Mouse (Mus musculus) embryonic facial prominence, embryonic 13.5 days (tissue): ENCODE measurements around the gene Gabrr1. TPM values are rescaled to one million over a fixed set of nuclear protein-coding genes. Genes with fewer than 3 reads are reported as not detected.

Experiments
- ATAC-seq: fragments of 200-750 bp; cut with Nextera tagmentation; 2 replicates; pipeline ENCODE4 v1.8.0; 2017; ENCODE audit warnings: low read depth; ENCODE audit not compliant: insufficient number of reproducible peaks, insufficient read depth, low FRiP score, low TSS enrichment
- H3K27ac ChIP-seq: fragments of 300-500 bp; sonication (generic); 2 replicates; pipeline ENCODE4 v1.5.1; 2015; ENCODE audit warnings: moderate library complexity, mild to moderate bottlenecking, inconsistent platforms
- H3K27me3 ChIP-seq: fragments of 300-500 bp; sonication (generic); 2 replicates; pipeline ENCODE4 v1.6.1; 2015; ENCODE audit warnings: mild to moderate bottlenecking, inconsistent platforms
- H3K36me3 ChIP-seq: fragments of 300-500 bp; sonication (generic); 2 replicates; pipeline ENCODE4 v1.6.1; 2015; ENCODE audit warnings: mild to moderate bottlenecking, inconsistent platforms
- H3K4me1 ChIP-seq: fragments of 300-500 bp; sonication (generic); 2 replicates; pipeline ENCODE4 v1.6.1; 2015; ENCODE audit warnings: inconsistent platforms
- H3K4me2 ChIP-seq: fragments of 300-500 bp; sonication (generic); 2 replicates; pipeline ENCODE4 v1.6.1; 2015; ENCODE audit warnings: moderate library complexity, mild to moderate bottlenecking, inconsistent platforms
- H3K4me3 ChIP-seq: fragments of 300-500 bp; sonication (generic); 2 replicates; pipeline ENCODE4 v1.5.1; 2015; ENCODE audit warnings: mild to moderate bottlenecking, inconsistent platforms
- H3K9ac ChIP-seq: fragments of 300-500 bp; sonication (generic); 2 replicates; pipeline ENCODE4 v1.6.1; 2015; ENCODE audit warnings: mild to moderate bottlenecking, inconsistent platforms
- H3K9me3 ChIP-seq: fragments of 300-500 bp; sonication (generic); 2 replicates; pipeline ENCODE4 v1.6.1; 2016; ENCODE audit warnings: inconsistent platforms
- WGBS: fragments of 180-500 bp; shearing (Covaris S2); methylation state at CpG from one replicate; pipeline ENCODE4 v1.1.7; 2015; ENCODE audit warnings: mixed read lengths; 5-methylcytosine and 5-hydroxymethylcytosine counted together
- polyA plus RNA-seq: library from polyadenylated mRNA; unstranded; fragments of >200 nt; fragmentation: Nextera tagmentation; extraction: Ambion mirVana; gene quantifications from 2 replicates; pipeline ENCODE4 v1.2.1, GENCODE M21; 2015

Gene Gabrr1
- polyA plus RNA-seq, 1 experiment from 2014 or later: not detected

GRCm38 (mm10) chr4:33149150-33149549 lies 16.8 kb downstream of the Gabrr1 start:
- Histone ChIP-seq H3K4me3 (no peak overlapping the region), H3K9ac (peak overlapping the region; percentile 16; the same call in 1 of the 2 replicates), H3K36me3 (no peaks in the 10 kb centered on the region), H3K4me1 (no peaks in the 10 kb centered on the region), H3K27ac (no peak overlapping the region), H3K4me2 (no peak overlapping the region), H3K27me3 (peaks cover 18% of the 10 kb centered on the region), H3K9me3 (no peaks in the 10 kb centered on the region)
- 43% methylated on average over 7 of the region's 7 CpGs for WGBS
- no peak for ATAC-seq

DNA sequence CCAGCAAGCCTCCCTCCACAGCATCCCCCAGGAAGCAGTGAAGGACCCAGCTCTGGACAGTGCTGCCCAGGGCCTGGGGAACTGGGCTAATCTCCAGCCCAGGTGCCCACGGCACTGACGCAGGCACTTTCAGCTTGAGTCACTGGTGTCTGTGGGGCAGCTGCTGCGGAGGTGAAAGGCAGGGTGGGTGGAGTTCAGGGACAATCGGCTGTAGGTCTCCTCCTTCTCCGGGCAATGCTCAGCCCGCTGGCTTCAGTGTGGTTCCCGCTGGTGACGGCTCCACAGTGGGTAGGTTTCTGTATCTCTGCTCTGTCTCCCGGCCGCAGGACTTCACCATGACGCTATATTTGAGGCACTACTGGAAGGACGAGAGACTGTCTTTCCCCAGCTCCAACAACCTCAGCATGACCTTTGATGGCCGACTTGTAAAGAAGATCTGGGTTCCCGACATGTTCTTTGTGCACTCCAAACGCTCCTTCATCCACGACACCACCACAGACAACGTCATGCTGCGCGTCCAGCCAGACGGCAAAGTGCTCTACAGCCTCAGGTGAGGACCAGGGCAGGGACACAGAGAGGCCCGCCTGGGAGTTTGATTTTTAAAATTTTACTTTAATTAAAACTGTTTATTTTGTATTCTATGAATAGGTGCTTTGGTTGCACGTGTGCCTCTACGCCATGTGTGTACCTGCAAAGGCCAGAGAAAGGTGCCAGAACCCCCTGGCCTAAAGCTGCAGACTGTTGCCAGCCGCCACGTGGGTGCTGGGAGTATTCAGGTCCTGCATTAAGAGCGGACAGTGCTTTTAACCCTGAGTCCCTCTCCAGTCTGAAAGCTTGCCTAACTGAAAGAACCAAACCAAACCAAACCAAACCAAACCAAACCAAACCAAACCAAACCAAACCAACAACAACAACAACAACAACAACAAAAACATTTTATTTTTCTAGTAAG lies 20.0 kb downstream of the Gabrr1 start:
- Histone ChIP-seq H3K36me3 (no peaks in the 10 kb centered on the region), H3K4me3 (no peak overlapping the region), H3K9ac (no peak overlapping the region), H3K9me3 (no peaks in the 10 kb centered on the region), H3K27me3 (peaks cover 2% of the 10 kb centered on the region; the same call in 1 of the 2 replicates), H3K4me1 (no peaks in the 10 kb centered on the region), H3K4me2 (no peak overlapping the region), H3K27ac (no peak overlapping the region)
- ATAC-seq: no peak
- WGBS: 87% methylated on average over 26 of the region's 26 CpGs

DNA sequence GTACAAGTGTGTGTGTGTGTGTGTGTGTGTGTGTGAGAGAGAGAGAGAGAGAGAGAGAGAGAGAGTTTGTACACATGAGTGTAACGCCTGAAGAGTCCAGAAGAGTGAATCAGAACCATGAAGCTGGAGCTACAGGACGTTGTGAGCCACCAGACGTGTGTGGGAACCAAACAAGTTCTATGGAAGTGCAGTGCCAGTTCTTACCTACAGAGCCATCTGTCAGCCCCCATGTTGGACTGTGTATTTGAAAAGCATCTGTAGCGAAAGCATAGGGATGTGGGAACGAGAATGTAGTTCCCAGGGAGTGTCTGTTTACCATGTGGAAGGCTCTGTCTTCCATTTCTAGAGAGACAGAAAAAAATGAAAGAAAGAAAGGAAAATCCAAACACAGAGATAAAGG lies 51.2 kb downstream of the Gabrr1 start:
- no peaks in the 10 kb centered on the region for H3K27me3 ChIP-seq
- H3K27ac ChIP-seq: no peak overlapping the region
- H3K4me1 ChIP-seq: peaks cover 5% of the 10 kb centered on the region
- H3K36me3 ChIP-seq: no peaks in the 10 kb centered on the region
- H3K9ac ChIP-seq: no peak overlapping the region
- H3K4me2 ChIP-seq: no peak overlapping the region
- 78% methylated on average over 5 of the region's 5 CpGs for WGBS
- no peak for ATAC-seq
- no peak overlapping the region for H3K4me3 ChIP-seq
- H3K9me3 ChIP-seq: no peaks in the 10 kb centered on the region

DNA sequence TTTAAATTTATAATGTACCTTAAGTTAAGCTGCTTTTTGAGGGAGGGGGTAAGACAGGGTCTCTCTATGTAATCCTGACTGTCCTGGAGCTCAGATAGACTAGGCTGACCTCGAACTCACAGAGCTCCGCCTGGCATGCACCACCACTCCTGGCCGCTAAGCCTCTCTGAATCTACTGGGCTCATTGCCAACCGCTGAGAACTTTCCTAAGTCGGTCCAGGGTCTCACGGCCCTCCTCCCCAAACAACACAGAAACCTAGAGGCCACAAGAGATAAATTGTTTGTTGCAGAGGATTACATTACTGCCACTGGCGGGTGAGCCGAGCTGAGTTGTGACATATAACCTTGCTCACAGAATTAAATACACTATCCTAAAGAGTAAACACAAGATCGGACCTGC lies 55.8 kb downstream of the Gabrr1 start:
- H3K27me3 ChIP-seq: no peaks in the 10 kb centered on the region
- H3K4me1 ChIP-seq: peaks cover 8% of the 10 kb centered on the region
- no peaks in the 10 kb centered on the region for H3K36me3 ChIP-seq
- no peaks in the 10 kb centered on the region for H3K9me3 ChIP-seq
- peak overlapping the region; percentile 68 for H3K4me3 ChIP-seq
- no peak overlapping the region for H3K27ac ChIP-seq
- no peak overlapping the region for H3K9ac ChIP-seq
- H3K4me2 ChIP-seq: peak overlapping the region; percentile 94
- WGBS: 10% methylated on average over 9 of the region's 9 CpGs
- ATAC-seq: no peak

DNA sequence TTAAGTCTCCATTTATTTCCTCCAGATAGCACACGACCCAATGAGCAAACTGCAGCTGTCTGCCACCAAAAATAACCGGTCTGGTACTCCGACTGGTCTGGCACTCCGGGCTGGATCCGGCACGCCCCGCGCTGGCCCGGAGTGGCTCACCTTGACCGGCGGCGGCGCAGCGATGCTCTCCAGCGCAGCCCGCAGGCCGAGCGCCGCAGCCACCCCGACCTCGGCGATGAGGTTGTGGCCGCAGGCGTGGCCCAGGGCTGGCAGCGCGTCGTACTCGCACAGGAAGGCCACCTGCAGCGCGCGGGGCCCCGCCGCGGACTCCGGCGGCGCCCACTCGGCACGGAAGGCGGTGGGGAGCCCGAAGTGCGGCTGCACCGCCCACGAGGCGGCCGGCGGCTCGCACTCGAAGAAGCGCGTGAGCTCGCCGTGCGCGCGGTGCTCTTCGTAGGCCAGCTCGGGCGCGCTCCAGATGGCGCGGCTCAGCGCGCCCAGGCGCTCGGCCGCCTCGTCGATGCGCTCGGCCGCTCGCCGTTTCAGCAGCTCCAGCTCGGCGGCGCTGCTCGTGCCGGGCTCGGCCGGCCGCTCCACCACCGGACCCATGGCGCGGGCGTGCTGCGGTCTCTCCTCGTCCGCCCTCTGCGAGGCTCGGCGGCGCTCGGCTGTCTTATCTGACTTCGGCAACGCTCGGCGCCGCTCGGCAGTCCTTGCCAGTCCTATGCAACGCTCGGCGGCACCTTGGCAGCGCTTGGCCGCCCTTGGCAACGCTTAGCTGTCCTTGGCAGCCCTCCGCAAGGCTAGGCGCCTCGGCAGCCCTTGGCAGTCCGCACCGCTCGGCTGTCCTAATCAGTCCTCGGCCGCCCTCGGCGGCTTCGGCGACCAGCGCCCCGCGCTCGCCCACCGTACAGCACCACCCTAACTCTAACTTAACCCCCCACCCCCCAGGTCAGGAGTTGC lies 56.7 kb downstream of the Gabrr1 start:
- Histone ChIP-seq H3K9me3 (no peaks in the 10 kb centered on the region), H3K9ac (peak overlapping the region; percentile 78), H3K4me1 (peaks cover 8% of the 10 kb centered on the region), H3K27ac (peak overlapping the region; percentile 89), H3K4me3 (peak overlapping the region; percentile 68), H3K36me3 (no peaks in the 10 kb centered on the region), H3K27me3 (no peaks in the 10 kb centered on the region), H3K4me2 (peak overlapping the region; percentile 94)
- WGBS: under 1% methylated on average over 103 of the region's 123 CpGs
- ATAC-seq: peak; percentile 87

DNA sequence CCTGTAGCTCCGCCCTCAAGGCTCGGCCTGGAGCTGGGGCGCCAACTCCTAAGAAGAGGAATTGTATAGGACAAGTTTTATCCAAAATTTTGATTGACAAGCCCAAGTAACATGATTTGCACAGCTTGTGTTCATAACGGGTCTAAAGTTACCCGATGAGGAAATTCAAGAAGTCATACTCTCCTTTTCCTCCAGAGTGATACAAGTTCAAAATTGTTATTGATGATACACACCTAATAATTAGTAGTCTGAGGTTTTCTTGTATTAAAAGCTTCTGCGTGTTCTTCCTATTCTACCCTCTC lies 57.4 kb downstream of the Gabrr1 start, which contains the start of gene Pm20d2:
Gene Pm20d2 (minus strand): TSS at position 3 of the 302 bp plus-strand sequence.
- H3K27me3 ChIP-seq: no peaks in the 10 kb centered on the region
- peaks cover 8% of the 10 kb centered on the region for H3K4me1 ChIP-seq
- WGBS: 13% methylated on average over 6 of the region's 6 CpGs
- no peaks in the 10 kb centered on the region for H3K36me3 ChIP-seq
- H3K4me3 ChIP-seq: peak within 1 kb of the TSS; percentile 68
- H3K9ac ChIP-seq: peak within 1 kb of the TSS; percentile 78
- peak within 1 kb of the TSS; percentile 89 for H3K27ac ChIP-seq
- H3K4me2 ChIP-seq: peak within 1 kb of the TSS; percentile 94
- no peak for ATAC-seq
- no peaks in the 10 kb centered on the region for H3K9me3 ChIP-seq

GRCm38 (mm10) chr4:33198117-33198516 lies 65.8 kb downstream of the Gabrr1 start:
- WGBS: 11% methylated on average over 2 of the region's 2 CpGs
- Histone ChIP-seq H3K4me3 (no peak overlapping the region), H3K9me3 (no peaks in the 10 kb centered on the region), H3K9ac (no peak overlapping the region), H3K27ac (no peak overlapping the region), H3K4me2 (no peak overlapping the region), H3K27me3 (no peaks in the 10 kb centered on the region), H3K4me1 (no peaks in the 10 kb centered on the region), H3K36me3 (no peaks in the 10 kb centered on the region)
- no peak for ATAC-seq

GRCm38 (mm10) chr4:33204682-33205081 lies 72.4 kb downstream of the Gabrr1 start:
- H3K27me3 ChIP-seq: no peaks in the 10 kb centered on the region
- H3K4me1 ChIP-seq: peaks cover 9% of the 10 kb centered on the region
- no peak overlapping the region for H3K4me2 ChIP-seq
- WGBS: 4% methylated on average over 4 of the region's 4 CpGs
- H3K9me3 ChIP-seq: no peaks in the 10 kb centered on the region
- H3K4me3 ChIP-seq: no peak overlapping the region
- H3K36me3 ChIP-seq: no peaks in the 10 kb centered on the region
- no peak for ATAC-seq
- H3K9ac ChIP-seq: no peak overlapping the region
- H3K27ac ChIP-seq: no peak overlapping the region

- H3K9ac ChIP-seq: no peak overlapping the region
- 65% methylated on average over 2 of the region's 2 CpGs for WGBS
Observed at GRCm38 (mm10) chr4:33207551-33207950, 75.2 kb downstream of the Gabrr1 start.

DNA sequence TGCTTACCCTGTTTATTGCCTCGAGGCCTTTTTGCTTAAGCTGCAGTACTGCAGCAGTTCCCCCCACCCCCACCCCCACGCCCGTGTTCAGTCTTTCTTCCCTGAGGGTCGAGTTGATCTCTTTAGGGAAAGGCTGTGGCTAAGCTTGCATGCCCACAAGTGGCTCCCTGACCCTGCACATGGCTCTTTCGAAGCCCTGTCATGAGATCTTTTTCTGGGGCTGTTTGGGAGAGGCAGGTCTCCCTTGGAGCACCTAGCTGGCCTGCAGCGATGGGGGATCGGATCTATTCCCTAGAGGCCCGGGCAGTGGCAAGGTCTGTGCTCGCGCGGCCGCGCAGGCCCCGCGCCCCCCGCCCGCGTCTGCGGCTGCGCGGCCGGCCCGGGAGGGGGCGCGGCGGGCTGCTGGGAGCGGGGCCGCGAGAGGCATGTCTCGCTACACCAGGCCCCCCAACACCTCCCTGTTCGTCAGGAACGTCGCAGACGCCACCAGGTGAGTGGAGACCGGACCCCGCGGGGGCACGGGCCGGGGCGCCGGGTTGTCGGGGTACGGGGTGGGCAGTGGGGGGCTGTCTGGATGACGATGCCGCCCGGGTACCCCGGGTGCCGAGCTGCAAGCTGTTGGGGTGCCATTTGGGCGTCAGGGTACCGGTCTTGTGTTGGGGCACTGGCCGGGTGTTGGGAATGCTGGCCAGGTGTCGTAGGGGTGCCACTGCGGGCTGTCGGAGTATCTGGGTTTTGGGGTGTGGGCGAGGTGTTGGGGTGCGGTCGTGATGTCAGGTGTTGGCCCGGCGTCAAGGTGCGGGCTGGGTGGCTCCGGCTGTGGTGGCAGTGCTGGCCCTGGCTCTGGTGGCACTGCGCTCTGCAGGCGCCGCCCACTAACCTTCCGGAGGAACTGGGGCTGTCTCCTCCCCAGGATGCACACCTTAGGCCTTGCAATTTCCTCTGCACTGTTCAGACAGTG lies 76.8 kb downstream of the Gabrr1 start, which contains the start of gene Srsf12:
Gene Srsf12 (plus strand): TSS at position 111 of the 961 bp plus-strand sequence.
- H3K4me1 ChIP-seq: peaks cover 14% of the 10 kb centered on the region
- peak within 1 kb of the TSS; percentile 75 for H3K27ac ChIP-seq
- H3K9ac ChIP-seq: peak within 1 kb of the TSS; percentile 89
- peak; percentile 75 for ATAC-seq
- no peaks in the 10 kb centered on the region for H3K27me3 ChIP-seq
- peak within 1 kb of the TSS; percentile 94 for H3K4me2 ChIP-seq
- H3K36me3 ChIP-seq: no peaks in the 10 kb centered on the region
- H3K9me3 ChIP-seq: 0 out of 2 replicates have a peak, but pooled peaks cover 4% of the 10 kb centered on the region
- under 1% methylated on average over 61 of the region's 65 CpGs for WGBS
- H3K4me3 ChIP-seq: peak within 1 kb of the TSS; percentile 72

More at GRCm38 (mm10) chr4:33207551-33207950, 75.2 kb downstream of the Gabrr1 start:
- Histone ChIP-seq H3K4me1 (peaks cover 14% of the 10 kb centered on the region), H3K4me2 (no peak overlapping the region), H3K27me3 (no peaks in the 10 kb centered on the region), H3K36me3 (no peaks in the 10 kb centered on the region), H3K27ac (no peak overlapping the region), H3K4me3 (no peak overlapping the region), H3K9me3 (0 out of 2 replicates have a peak, but pooled peaks cover 4% of the 10 kb centered on the region)
- no peak for ATAC-seq
